Mouse (Mus musculus): Measurements from ENCODE around the gene Akap1.
A peak's percentile ranks its signal among the peaks of the same experiment; 100 is the strongest.

The Akap1 gene

GRCm38 (mm10) chr11:88842315-88842975, 21.9 kb downstream of the Akap1 start:
- no peak for DNase-seq (ENCODE audit: low spot score)

DNA sequence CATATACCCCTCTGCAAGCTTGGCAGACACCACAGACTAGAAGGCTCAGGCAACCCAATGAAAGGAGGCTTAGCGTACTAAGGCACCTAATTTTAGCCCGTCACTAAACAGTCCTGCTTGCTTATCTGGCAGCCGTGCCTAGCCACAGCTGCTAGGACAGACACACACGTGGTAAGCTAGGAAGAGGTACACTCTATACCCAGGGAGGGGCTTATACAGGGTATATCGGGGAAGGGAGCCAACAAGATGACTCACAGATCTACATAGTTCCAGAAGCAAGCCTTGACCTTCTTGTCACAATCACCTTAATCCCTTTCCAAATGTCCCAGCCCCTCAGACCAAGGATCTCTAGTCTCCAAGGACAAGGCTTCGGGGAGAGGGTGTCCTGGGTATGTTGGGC, 23.0 kb downstream of the Akap1 start:
- no peak for DNase-seq (ENCODE audit: low spot score)

GRCm38 (mm10) chr11:88840724-88841350, 23.5 kb downstream of the Akap1 start:
- no peak for DNase-seq (ENCODE audit: low spot score)

DNA sequence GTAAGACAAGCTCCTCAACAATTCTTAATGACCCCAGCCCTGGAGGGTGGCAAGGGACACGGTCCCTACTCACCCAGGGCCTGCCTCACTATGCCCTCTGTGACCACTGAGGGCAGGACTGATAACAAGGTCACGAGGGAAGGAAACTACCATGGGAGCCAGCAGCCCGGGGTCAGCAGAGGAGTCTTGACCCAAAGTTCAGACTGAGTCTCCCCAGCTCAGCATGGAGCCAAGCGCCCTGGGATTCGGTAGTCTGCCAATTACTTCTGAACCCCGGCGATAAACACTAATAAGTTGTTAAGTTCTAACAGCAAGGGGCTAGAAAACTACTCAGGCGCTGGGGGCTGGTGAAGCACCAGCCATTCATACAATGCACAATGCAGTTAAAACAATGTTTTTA, 24.1 kb downstream of the Akap1 start:
- no peak for DNase-seq (ENCODE audit: low spot score)

- no peak for DNase-seq (ENCODE audit: low spot score)
These were observed 25.0 kb downstream of the Akap1 start for GRCm38 (mm10) chr11:88839379-88839778.

- DNase-seq (ENCODE audit: low spot score): no peak
These were observed 25.8 kb downstream of the Akap1 start for GRCm38 (mm10) chr11:88838630-88839029.

DNA sequence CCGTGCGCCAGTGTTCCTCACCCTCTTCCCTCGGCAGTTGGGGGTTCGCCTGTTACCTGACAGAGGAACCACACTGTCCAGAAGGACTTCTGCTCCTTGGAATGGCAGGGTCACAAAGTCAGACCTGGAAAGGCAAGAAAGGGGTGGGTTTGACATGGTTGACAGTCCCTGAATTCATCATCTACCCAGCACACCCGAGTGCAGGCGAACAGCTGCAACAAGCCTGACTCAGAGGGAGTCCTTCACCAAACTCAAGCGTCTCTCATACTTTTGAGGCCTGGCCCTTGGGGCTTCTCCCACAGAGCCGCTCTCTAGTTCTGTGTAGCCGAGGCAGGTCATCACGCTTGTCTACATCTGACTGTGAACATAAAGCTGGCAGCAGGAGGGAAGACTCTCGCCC, 29.8 kb downstream of the Akap1 start:
- DNase-seq (ENCODE audit: low spot score): no peak

- DNase-seq (ENCODE audit: low spot score): no peak
These were observed 30.3 kb downstream of the Akap1 start for GRCm38 (mm10) chr11:88834134-88834533.

- DNase-seq (ENCODE audit: low spot score): no peak
These were observed 31.3 kb downstream of the Akap1 start for GRCm38 (mm10) chr11:88833099-88833498.

DNA sequence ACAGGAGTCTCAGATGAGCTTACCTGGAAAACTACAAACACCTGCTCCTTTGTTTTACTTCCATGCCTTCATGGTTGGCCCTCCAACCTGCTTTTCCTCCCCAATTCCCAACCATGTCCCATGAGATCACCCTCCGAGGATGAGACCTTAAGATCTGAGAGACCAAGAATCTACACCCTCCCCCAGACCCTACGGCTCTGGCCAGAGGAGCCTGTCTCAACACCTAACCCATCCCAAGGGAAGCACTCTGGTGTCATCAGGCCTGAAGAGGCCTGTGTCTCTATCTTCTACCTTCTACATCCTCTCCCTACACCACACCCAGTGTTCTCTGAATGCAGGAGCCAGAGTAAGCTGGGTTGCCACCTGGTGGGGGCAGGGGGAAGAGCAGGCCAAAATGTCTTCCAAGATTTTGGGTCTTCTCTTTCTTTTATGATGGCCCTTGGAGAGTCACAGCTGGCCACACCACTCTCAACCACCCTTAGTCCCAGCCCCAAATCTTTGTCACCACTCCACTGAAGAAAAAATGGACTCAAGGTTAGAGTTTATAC, 34.1 kb downstream of the Akap1 start:
- DNase-seq (ENCODE audit: low spot score): no peak

- DNase-seq (ENCODE audit: low spot score): no peak
These were observed 35.9 kb downstream of the Akap1 start for GRCm38 (mm10) chr11:88828528-88828927.

DNA sequence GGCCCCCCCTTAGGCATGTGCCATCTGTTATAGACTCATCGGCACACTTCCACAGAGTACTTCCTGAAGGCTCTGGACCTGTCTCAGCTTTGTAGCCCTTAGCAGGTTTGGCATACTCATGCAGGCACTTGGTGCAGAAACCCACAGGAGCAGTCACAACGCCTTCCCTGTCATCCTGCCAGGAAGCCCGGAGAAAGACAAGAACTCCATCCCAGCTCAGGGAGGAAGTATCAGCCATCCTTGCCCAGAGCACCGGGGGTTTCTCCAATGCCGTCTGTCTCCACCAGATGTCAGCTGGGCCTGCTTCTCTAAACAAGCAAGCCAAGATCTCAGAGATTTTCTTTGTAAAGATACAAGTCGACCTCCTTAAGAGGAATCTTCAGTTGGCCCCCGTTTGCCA, 38.5 kb downstream of the Akap1 start:
- DNase-seq (ENCODE audit: low spot score): no peak

- peak; percentile 71 for DNase-seq (ENCODE audit: low spot score)
These were observed 41.4 kb downstream of the Akap1 start for GRCm38 (mm10) chr11:88822991-88823390.

DNA sequence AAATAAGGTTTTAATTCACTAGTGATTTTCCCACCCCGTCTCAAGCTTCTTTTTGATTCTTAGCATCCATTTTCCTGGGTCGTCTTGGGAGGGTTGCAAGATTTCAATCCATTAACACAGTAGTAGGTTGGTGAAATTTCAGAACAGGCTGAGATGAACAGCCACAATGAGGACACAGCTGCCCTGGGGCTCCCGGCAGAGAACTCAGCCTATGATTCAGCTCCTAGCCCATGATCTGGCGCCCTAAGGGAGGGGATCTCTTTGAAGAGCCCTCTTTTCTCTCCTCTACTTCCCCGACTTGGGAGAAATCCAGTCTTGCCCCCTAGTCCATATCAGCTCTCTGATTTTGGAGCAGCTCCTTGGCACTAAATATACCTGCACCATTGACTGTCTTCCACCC, 41.9 kb downstream of the Akap1 start:
- DNase-seq (ENCODE audit: low spot score): no peak

DNA sequence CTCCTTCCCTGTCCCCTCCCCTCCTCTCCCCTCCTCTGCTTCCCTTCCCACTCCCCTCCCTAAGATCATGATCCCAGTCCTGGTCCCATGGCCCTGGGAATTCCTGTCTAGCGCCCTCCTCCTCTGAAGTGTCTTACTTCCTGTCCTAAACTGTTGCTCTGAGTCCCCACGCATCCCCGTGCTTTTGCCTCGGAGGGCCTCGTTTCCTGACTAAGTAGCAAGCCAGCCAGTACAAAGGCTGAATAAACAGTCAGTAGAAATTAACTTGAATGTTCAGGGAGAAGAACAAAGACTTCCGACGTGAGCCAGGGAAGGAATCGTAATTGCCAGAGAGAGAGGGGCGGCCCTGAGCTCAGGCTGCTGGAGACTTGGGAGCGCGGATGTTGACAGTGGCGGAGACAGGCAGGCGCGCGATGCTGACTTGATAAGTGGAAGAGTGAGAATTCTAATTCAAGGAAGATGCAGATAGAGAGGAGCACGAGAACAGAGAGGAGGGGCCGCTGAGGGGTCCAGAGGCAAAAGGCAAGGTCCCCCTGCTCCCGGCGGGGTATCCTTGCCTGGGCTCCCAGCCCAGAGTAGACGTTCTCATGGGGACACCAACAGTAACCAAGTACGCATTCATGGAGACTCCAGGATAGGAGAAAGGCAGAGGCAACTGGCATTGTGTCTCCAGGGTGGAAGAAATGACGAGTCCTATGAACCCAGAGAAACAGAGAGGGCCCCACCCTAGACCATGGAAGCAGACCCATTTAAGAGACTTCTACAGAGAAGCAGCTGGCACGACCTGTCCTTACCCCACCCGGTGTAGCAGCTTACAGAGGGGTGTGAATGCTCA, 43.4 kb downstream of the Akap1 start:
- DNase-seq (ENCODE audit: low spot score): peak; percentile 60

DNA sequence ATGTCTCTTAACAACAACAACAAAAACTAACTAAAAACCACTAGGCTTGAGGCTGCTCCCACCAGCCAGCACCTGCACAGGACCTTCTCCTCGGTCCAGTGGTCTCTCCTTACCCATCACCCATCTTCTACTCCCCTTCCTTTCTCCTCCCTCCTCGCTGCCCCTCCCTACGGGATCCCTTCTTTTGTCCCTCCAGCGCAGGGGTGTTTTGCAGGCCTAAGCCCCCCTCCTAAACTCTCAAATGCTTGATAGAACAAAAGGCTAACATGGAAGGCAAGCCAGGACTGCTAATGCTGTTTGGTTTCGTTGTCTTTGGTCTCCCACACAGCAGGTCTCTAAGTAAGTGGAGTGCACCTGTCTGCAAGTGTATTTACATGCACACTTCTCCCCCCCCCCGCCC, 44.1 kb downstream of the Akap1 start:
- DNase-seq (ENCODE audit: low spot score): peak; percentile 32

DNA sequence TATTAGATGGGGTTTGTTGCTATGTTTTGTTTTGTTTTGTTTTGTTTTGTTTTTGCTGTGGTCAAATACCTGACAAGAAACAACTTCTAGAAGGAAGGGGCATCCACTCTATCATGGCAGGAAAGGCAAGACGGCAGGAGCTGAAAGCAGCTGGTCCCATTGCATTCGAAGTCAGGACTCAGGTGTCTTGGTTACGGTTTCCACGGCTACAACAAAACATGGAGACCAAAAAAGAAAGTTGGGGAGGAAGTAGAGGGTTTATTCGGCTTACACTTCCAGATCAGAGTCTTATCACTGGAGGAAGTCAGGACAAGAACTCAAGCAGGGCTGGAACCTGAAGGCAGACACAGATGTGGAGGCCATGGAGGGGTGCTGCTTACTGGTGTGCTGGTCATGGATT, 47.3 kb downstream of the Akap1 start:
- no peak for DNase-seq (ENCODE audit: low spot score)

GRCm38 (mm10) chr11:88803231-88804010, 61.0 kb downstream of the Akap1 start:
- no peak for DNase-seq (ENCODE audit: low spot score)

DNA sequence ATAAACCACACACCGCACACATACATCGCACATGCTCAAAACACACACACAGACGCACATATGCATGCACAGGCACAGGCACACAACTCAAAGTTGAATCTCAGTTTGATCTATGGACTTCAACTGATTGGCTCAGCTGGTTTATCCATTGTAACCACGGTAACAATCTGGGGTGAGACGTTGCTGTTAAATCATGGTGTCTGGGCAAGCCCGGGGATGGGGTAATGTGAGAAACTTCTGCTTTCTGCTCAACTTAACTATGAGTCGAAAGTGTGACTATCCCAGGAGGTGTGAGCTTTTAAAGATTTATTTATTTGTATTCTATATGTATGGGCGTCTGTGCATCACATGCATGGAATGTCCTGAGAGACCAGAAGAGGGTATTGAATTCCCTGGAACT, 68.2 kb downstream of the Akap1 start:
- DNase-seq (ENCODE audit: low spot score): no peak

GRCm38 (mm10) chr11:88789893-88790292, 74.5 kb downstream of the Akap1 start:
- no peak for DNase-seq (ENCODE audit: low spot score)

- DNase-seq (ENCODE audit: low spot score): no peak
These were observed 77.6 kb downstream of the Akap1 start for GRCm38 (mm10) chr11:88786816-88787215.

GRCm38 (mm10) chr11:88783525-88783924, 80.9 kb downstream of the Akap1 start:
- DNase-seq (ENCODE audit: low spot score): no peak
